Mouse (Mus musculus): ENCODE results near the gene Snx9. TPM values are rescaled to one million over a fixed set of nuclear protein-coding genes. Genes with fewer than 3 reads are reported as not detected.

The Snx9 gene
- total and polyA plus RNA-seq, 2 experiments: 19.7 to 30.5 TPM

- WGBS: 52% methylated on average over 5 of the region's 5 CpGs
- Histone ChIP-seq H3K27me3 (ENCODE audit: control insufficient read depth, insufficient read depth, low read length) (no peaks in the 10 kb centered on the region), H3K79me2 (ENCODE audit: control insufficient read depth, insufficient read depth, low read length) (no peaks in the 10 kb centered on the region), H3K4me1 (ENCODE audit: control insufficient read depth, insufficient read depth, low read length) (peaks cover 4% of the 10 kb centered on the region), H3K9ac (ENCODE audit: low read depth, low read length) (no peak overlapping the region), H3K36me3 (ENCODE audit: control insufficient read depth, insufficient read depth, low read length) (no peaks in the 10 kb centered on the region), H3K27ac (replicated peaks; ENCODE audit: insufficient read depth, low read depth, low read length) (no peak overlapping the region), H3K4me3 (ENCODE audit: insufficient read depth, low read depth, low read length) (no peak overlapping the region)
- DNase-seq (ENCODE audit: extremely low read depth, low read depth, low spot score): peak; percentile 66
- TF ChIP-seq CTCF (IDR thresholded peaks at IDR 0.05; ENCODE audit: low read depth, low read length) (no peak), POLR2A (IDR thresholded peaks at IDR 0.05; ENCODE audit: extremely low read depth, insufficient read depth, low read length) (no peak)
These were observed 43.9 kb upstream of the Snx9 start for GRCm38 (mm10) chr17:5797124-5797760.

- Histone ChIP-seq H3K79me2 (ENCODE audit: control insufficient read depth, insufficient read depth, low read length) (no peaks in the 10 kb centered on the region), H3K27me3 (ENCODE audit: control insufficient read depth, insufficient read depth, low read length) (no peaks in the 10 kb centered on the region), H3K4me3 (ENCODE audit: insufficient read depth, low read depth, low read length) (no peak overlapping the region), H3K9ac (ENCODE audit: low read depth, low read length) (no peak overlapping the region), H3K4me1 (ENCODE audit: control insufficient read depth, insufficient read depth, low read length) (peaks cover 4% of the 10 kb centered on the region), H3K27ac (replicated peaks; ENCODE audit: insufficient read depth, low read depth, low read length) (0 out of 2 replicates have a peak overlapping the region, but pooled peaks have one; percentile 10), H3K36me3 (ENCODE audit: control insufficient read depth, insufficient read depth, low read length) (no peaks in the 10 kb centered on the region)
- WGBS: 70% methylated on average over 13 of the region's 13 CpGs
- TF ChIP-seq CTCF (IDR thresholded peaks at IDR 0.05; ENCODE audit: low read depth, low read length) (no peak), POLR2A (IDR thresholded peaks at IDR 0.05; ENCODE audit: extremely low read depth, insufficient read depth, low read length) (no peak)
- no peak for DNase-seq (ENCODE audit: extremely low read depth, low read depth, low spot score)
These were observed 42.8 kb upstream of the Snx9 start for GRCm38 (mm10) chr17:5798221-5798801.

DNA sequence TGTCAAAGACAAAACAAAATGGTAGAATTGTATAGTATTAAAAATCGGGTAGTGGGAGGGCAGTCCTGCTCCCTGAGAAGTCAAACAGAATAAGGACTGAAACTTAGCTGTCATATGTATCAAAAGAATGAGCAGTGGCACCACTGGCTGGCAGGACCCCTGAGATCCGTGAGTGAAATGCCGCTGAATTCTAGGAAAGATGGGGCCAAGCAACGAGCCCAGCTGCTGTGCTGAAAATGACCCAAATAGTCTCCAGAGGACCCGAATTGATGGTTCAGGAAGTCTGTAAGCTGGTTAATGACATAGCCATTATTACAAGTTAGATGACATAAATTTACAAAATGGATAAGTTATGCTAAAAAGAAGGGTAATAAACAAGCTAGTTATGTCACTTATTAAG, 42.2 kb upstream of the Snx9 start:
- Histone ChIP-seq H3K27ac (replicated peaks; ENCODE audit: insufficient read depth, low read depth, low read length) (no peak overlapping the region), H3K4me1 (ENCODE audit: control insufficient read depth, insufficient read depth, low read length) (peaks cover 4% of the 10 kb centered on the region), H3K79me2 (ENCODE audit: control insufficient read depth, insufficient read depth, low read length) (no peaks in the 10 kb centered on the region), H3K4me3 (ENCODE audit: insufficient read depth, low read depth, low read length) (no peak overlapping the region), H3K9ac (ENCODE audit: low read depth, low read length) (no peak overlapping the region), H3K27me3 (ENCODE audit: control insufficient read depth, insufficient read depth, low read length) (no peaks in the 10 kb centered on the region), H3K36me3 (ENCODE audit: control insufficient read depth, insufficient read depth, low read length) (no peaks in the 10 kb centered on the region)
- WGBS: 83% methylated on average over 5 of the region's 5 CpGs
- no peak for DNase-seq (ENCODE audit: extremely low read depth, low read depth, low spot score)
- TF ChIP-seq CTCF (IDR thresholded peaks at IDR 0.05; ENCODE audit: low read depth, low read length): no peak
- no peak for TF ChIP-seq POLR2A (IDR thresholded peaks at IDR 0.05; ENCODE audit: extremely low read depth, insufficient read depth, low read length)

- Histone ChIP-seq H3K79me2 (ENCODE audit: control insufficient read depth, insufficient read depth, low read length) (no peaks in the 10 kb centered on the region), H3K27ac (replicated peaks; ENCODE audit: insufficient read depth, low read depth, low read length) (no peak overlapping the region), H3K4me3 (ENCODE audit: insufficient read depth, low read depth, low read length) (no peak overlapping the region), H3K9ac (ENCODE audit: low read depth, low read length) (no peak overlapping the region), H3K27me3 (ENCODE audit: control insufficient read depth, insufficient read depth, low read length) (no peaks in the 10 kb centered on the region), H3K36me3 (ENCODE audit: control insufficient read depth, insufficient read depth, low read length) (no peaks in the 10 kb centered on the region), H3K4me1 (ENCODE audit: control insufficient read depth, insufficient read depth, low read length) (peaks cover 4% of the 10 kb centered on the region)
- no peak for DNase-seq (ENCODE audit: extremely low read depth, low read depth, low spot score)
- TF ChIP-seq CTCF (IDR thresholded peaks at IDR 0.05; ENCODE audit: low read depth, low read length) (no peak), POLR2A (IDR thresholded peaks at IDR 0.05; ENCODE audit: extremely low read depth, insufficient read depth, low read length) (no peak)
- 88% methylated on average over 17 of the region's 17 CpGs for WGBS
These were observed 41.6 kb upstream of the Snx9 start for GRCm38 (mm10) chr17:5799396-5800021.

GRCm38 (mm10) chr17:5800254-5800653, 40.9 kb upstream of the Snx9 start:
- H3K4me3 ChIP-seq (ENCODE audit: insufficient read depth, low read depth, low read length): no peak overlapping the region
- H3K36me3 ChIP-seq (ENCODE audit: control insufficient read depth, insufficient read depth, low read length): no peaks in the 10 kb centered on the region
- H3K27ac ChIP-seq (replicated peaks; ENCODE audit: insufficient read depth, low read depth, low read length): no peak overlapping the region
- WGBS: 78% methylated on average over 2 of the region's 2 CpGs
- H3K27me3 ChIP-seq (ENCODE audit: control insufficient read depth, insufficient read depth, low read length): no peaks in the 10 kb centered on the region
- H3K79me2 ChIP-seq (ENCODE audit: control insufficient read depth, insufficient read depth, low read length): no peaks in the 10 kb centered on the region
- TF ChIP-seq POLR2A (IDR thresholded peaks at IDR 0.05; ENCODE audit: extremely low read depth, insufficient read depth, low read length) (no peak), CTCF (IDR thresholded peaks at IDR 0.05; ENCODE audit: low read depth, low read length) (no peak)
- DNase-seq (ENCODE audit: extremely low read depth, low read depth, low spot score): no peak
- H3K4me1 ChIP-seq (ENCODE audit: control insufficient read depth, insufficient read depth, low read length): peaks cover 4% of the 10 kb centered on the region
- no peak overlapping the region for H3K9ac ChIP-seq (ENCODE audit: low read depth, low read length)
